Mouse (Mus musculus) gastrocnemius, postnatal 14 days (tissue): ENCODE data around the gene Gosr2. TPM values are rescaled to one million over a fixed set of nuclear protein-coding genes. Genes with fewer than 3 reads are reported as not detected.

Source experiments
- DNase-seq: peaks from one replicate; pipeline ENCODE4 v3.0.0; 2021; ENCODE audit warnings: mixed read lengths
- intact Hi-C: fragments of 180-260 bp; cut with DNase I; formaldehyde crosslinking; loops from one replicate; pipeline ENCODE4 v1.15.1; 2025; ENCODE audit warnings: low total_unique reads
- long read RNA-seq, 2 experiments: library from polyadenylated mRNA; stranded (forward); transcript quantifications; one replicate each; pipeline ENCODE4 v2.0.0; 2021
- total RNA-seq, 2 experiments: library from RNA; stranded (reverse); gene quantifications; 2 replicates each; pipeline ENCODE4 v1.2.3; 2021

Gene Gosr2
- total RNA-seq: 10 to 100 TPM; 40.0 to 43.5 TPM
- long read RNA-seq, experiment 1, transcript Gosr2-202 (5 exons, 1,044 nt): minor isoform, 11 of 77 reads
- long read RNA-seq, experiment 1, transcript Gosr2-201 (6 exons, 3,266 nt): major isoform, 46 of 77 reads
- long read RNA-seq, experiment 1, partial matches to known transcripts: 6 of 77 reads
- long read RNA-seq, experiment 1, other reads (novel, unspliced or antisense): 12 of 77 reads
- long read RNA-seq, experiment 2, transcript Gosr2-201 (6 exons, 3,266 nt): major isoform, 47 of 75 reads
- long read RNA-seq, experiment 2, transcript Gosr2-202 (5 exons, 1,044 nt): minor isoform, 9 of 75 reads
- long read RNA-seq, experiment 2, partial matches to known transcripts: 5 of 75 reads
- long read RNA-seq, experiment 2, other reads (novel, unspliced or antisense): 11 of 75 reads

DNA sequence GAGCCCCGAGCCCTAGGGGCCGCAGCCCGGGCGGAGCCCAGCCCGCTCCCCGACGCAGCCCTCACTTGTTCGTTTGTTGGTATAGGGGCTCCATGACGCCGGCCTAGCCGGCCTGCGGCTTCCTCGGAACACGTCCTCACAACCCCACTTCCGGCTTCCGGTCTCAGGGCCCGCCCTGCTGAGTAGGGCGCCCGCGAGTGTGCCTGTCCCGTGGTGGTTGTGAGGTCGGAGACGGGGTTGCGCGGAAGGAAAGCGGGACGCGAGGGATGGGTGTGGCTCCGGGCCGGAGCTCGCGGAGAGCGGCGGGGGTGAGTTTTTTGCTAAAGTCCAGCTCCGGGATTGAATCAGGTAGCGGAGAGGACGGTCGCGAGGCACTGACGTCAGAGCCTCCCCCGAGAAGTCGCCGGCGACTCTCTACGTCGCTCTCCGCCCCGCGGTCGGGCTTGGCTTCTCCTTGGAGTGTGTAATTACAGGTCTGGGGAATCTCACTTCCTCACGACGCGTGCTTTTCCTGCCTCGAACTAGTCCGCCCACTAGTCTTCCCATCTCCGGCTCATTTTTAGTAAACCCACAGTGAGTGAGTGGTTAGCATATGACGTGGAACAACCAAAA is at the start of gene Gosr2:
Gosr2 (minus strand) TSS at position 334 of the 612 bp plus-strand sequence.
- peak; percentile 88 for DNase-seq
- intact Hi-C loops: no loop called here

GRCm38 (mm10) chr11:103735046-103735781 is 37.5 kb upstream of the Gosr2 start:
- intact Hi-C loops: no loop called here
- DNase-seq: no peak

DNA sequence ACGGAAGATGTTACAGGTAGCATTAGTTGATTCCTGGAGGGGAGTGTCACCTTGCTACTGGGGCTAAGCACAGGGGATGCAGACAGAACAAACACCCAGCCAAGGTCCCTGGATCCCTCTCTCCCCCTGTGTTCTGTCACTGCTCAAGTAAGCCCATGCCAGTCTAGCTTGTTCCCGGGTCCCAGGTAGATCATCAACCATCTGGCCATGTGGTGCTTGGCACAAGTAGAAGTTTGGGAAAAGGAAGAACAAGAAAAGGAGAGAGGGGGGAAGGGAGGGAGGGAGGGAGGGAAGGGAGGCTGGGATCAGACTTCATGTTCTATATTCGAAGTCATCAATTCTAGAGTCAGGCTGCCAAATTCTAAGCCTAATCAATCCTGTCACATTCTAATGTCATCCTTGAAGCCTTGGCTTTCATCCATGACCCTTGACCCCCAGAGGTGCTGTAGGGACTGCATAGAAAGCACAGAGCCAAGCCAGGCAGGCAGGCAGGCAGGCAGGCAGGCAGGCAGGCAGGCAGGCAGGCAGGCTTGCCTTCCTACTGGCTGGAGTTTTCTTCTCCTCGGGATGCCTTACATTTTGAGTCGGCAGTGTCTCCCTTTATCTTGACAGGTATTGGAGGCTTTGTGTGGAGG is 36.8 kb upstream of the Gosr2 start:
- intact Hi-C loops: no loop called here
- DNase-seq: no peak

GRCm38 (mm10) chr11:103733961-103734360 is 36.3 kb upstream of the Gosr2 start:
- no peak for DNase-seq
- intact Hi-C loops: no loop called here

DNA sequence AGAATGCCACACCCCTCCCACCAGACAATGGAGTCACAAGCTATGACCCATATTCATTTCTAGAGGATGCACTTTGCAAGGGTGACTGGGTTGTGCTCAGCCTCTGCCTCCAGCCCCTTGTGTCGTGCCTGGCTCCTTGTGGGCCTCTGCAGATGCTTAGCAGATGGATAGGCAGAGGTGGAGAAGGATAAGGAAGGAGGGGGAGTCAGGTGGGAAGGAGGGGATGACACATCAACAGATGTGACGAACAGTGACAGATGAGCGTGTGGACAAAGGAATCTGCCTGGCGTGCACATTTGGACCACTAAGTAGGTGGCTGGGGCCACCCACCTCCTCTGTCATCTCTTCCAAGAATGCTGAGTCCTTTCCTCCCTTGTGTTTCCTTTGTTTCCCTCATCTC is 35.4 kb upstream of the Gosr2 start:
- DNase-seq: no peak

GRCm38 (mm10) chr11:103732306-103732705 is 34.6 kb upstream of the Gosr2 start:
- DNase-seq: no peak
- intact Hi-C loops: no loop called here

More for the DNA sequence above, 35.4 kb upstream of the Gosr2 start:
- intact Hi-C loops: no loop called here

DNA sequence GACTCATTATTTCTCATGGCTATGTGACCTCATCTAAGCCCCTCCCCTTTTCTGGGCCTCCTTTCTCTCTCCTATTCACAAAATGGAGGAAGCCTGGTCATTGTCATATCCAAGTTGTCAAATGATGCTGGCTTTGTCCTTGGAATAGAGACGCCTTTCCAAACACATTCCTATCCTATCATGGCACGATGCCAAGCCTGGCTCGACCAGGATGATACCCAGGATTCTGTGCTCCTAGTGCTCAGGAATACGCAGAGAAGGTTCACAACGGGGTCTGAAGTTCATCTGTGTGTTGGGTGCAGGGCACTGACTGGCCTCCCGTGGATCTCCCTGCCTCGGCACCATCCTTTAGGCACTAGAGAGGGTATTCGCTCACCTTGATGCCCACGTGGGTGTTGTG is 33.9 kb upstream of the Gosr2 start:
- intact Hi-C loops: no loop called here
- no peak for DNase-seq

DNA sequence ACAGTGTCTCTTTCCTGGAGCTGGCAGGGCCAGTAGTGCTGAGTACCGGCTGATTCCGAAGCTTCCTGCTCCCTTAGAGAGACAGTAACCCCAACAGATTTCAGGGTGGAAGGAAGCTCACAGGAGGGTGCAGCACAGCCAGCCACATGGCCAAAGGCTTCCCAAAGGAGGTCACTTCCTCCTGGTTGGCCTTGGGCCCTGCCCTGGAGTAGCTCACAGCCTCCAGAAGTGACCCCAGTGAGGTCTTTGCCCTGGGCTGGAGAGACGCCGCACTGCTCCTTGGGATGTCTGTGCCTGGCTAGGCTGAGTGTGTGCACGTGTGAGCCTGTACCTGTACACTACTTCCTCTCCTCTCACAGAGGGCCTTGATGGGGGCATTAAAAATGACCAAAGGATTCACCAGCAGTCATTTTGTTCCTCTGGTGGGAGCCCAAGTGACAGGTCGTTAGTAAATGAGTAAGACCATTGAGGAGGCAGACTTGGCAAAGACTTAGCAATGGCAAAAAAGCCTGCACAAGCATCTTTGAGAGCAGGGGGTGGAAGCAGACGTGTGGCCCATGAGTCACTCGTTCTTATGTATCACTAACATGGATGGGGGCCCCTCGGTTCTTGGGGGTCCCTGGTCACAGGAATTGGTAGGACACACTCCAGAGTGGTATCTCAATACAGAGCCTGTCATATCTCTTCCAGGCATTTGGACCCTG is 31.7 kb upstream of the Gosr2 start:
- DNase-seq: no peak
- intact Hi-C loops: no loop called here

GRCm38 (mm10) chr11:103724331-103724771 is 26.7 kb upstream of the Gosr2 start:
- DNase-seq: no peak
- intact Hi-C loops: no loop called here

GRCm38 (mm10) chr11:103722040-103722481 is 24.4 kb upstream of the Gosr2 start:
- no peak for DNase-seq
- intact Hi-C loops: no loop called here

GRCm38 (mm10) chr11:103721468-103722039 is 23.9 kb upstream of the Gosr2 start:
- no peak for DNase-seq
- intact Hi-C loops: no loop called here

GRCm38 (mm10) chr11:103719436-103719835 is 21.7 kb upstream of the Gosr2 start:
- DNase-seq: no peak
- intact Hi-C loops: no loop called here

DNA sequence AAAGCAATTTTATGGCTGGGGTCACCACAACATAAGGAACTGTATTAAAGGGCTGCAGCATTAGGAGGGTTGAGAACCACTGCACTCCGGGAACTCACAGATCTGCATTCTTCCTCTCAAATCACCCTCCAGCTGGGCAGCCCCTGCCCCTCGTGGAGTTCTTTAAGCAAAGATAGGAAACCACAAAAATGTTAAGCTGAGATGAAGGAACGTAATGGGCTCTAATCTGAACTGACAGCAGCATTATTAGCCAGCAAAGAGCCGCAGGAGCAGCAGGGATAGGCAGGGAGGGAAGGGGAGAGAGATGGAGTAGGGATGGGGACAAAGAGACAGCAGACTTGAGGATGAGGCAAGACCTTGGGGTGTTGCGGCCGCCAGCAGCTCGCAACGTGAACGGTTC is 19.3 kb upstream of the Gosr2 start:
- intact Hi-C loops: no loop called here
- DNase-seq: no peak

- DNase-seq: no peak
- intact Hi-C loops: no loop called here
Measured at GRCm38 (mm10) chr11:103714074-103714473, 16.4 kb upstream of the Gosr2 start.

DNA sequence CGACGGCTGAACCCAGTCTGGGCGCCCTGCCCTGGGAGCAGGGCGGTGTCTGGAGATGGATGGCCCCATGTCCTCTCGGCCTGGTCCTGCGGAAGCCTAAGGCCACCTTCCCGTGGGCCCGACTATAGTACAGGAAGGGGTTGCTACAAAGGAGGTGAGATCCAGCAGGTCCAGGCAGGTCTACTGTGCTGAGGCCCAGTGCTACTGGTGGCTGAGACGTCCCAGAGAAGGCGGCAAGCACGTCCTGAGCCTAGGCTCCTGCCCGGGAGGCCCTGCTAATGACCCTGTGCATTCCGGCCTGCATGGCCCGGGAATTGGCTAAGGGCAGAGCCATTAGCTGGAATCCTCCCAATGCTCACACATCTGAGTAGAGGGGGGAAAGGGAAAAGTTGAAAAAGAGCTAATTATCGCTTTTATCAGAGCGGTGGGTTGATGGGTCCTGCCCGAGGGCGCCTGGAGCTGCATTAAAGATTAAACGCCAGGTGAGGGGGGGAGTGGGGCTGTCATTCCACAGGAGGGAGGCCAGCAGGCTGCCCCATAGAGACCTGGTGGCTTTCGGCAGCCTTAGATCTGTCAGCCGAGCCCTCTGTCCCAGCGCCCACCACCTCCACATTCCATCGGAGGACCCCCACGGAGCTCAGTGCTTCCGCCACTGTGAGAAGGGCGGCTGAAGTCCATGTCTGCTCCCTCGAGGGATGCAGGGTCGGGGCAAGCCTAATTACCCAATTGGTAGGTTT is 14.3 kb upstream of the Gosr2 start:
- intact Hi-C loops: no loop called here
- DNase-seq: no peak

- DNase-seq: no peak
- intact Hi-C loops: no loop called here
Measured at GRCm38 (mm10) chr11:103709982-103710381, 12.3 kb upstream of the Gosr2 start.

- no peak for DNase-seq
- intact Hi-C loops: no loop called here
Measured at GRCm38 (mm10) chr11:103707005-103707404, 9.3 kb upstream of the Gosr2 start.

GRCm38 (mm10) chr11:103698226-103698625 is 528 bp upstream of the Gosr2 start:
- DNase-seq: no peak
- intact Hi-C loops: no loop called here
